Mouse (Mus musculus) lung, adult 2 months (tissue): ENCODE results near the gene Casq1.

Experiments
- CTCF ChIP-seq: fragments of 200-500 bp; IDR thresholded peaks from 2 replicates; pipeline ENCODE4 v1.5.1; 2011; ENCODE audit warnings: mild to moderate bottlenecking, low read length, control low read depth; ENCODE audit not compliant: insufficient read depth
- POLR2A ChIP-seq: fragments of 200-500 bp; IDR thresholded peaks from 2 replicates; pipeline ENCODE4 v1.6.1; 2011; ENCODE audit warnings: low read depth, mild to moderate bottlenecking, control low read depth, low read length, borderline replicate concordance; ENCODE audit errors: extremely low read depth

DNA sequence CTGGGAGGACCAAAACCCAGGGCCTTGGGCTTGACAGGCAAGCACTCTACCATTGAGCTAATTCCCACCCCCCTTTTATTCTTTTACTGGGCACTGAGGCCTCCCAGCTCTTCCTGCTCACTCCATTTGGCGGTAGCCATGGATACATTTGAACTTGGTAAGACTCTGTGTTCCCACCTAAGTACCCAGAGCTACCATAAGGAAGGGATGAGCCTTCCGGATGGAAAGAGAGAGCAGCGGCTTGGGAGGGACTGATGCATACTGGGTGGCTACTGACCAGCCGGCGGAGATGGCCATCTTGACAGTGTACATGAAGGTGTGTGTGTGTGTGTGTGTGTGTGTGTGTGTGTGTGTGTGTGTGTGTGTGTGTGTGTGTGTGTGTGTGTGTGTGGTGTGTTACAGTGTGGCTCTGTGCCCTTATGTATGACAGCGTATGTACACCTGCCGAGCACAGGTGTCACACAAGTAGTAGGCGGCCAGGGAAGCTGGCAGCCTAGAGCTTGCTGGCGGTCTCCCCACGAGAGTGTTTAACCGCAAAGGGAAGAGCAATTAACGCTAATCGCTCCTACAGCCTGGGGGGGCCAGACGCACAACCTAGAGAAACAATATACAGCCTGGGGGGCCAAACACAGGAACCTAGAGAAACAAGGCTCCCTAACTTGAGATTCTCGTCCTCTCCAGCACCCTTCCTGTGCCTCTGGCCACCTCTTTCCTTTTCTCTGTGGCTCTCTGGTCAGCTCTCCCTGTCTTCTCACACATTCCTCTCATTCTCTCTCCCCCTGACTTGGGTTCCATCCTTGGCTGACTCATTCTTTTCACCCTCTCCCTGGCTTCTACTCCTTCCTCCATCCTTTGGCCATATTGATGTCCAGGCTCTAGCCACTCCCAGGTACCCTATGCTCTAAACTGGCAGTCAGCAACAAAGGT is 14.6 kb downstream of the Casq1 start:
- no peak for TF ChIP-seq CTCF
- TF ChIP-seq POLR2A, result no peak
